Mouse (Mus musculus): ENCODE measurements around the gene Erg.

Gene Erg

GRCm38 (mm10) chr16:95586311-95586602, at the start of gene Erg:
Erg (minus strand) TSS chr16:95586593.
- no peak for DNase-seq (ENCODE audit: low read depth)

GRCm38 (mm10) chr16:95631816-95632215, 45.4 kb upstream of the Erg start:
- no peak for DNase-seq (ENCODE audit: low read depth)

- DNase-seq (ENCODE audit: low read depth), result no peak
Measured at GRCm38 (mm10) chr16:95623876-95624770, 37.7 kb upstream of the Erg start.

GRCm38 (mm10) chr16:95623056-95623455, 36.7 kb upstream of the Erg start:
- no peak for DNase-seq (ENCODE audit: low read depth)

GRCm38 (mm10) chr16:95619859-95620325, 33.5 kb upstream of the Erg start:
- DNase-seq (ENCODE audit: low read depth), result no peak

GRCm38 (mm10) chr16:95618206-95618605, 31.8 kb upstream of the Erg start:
- DNase-seq (ENCODE audit: low read depth), result no peak

GRCm38 (mm10) chr16:95617720-95618119, 31.3 kb upstream of the Erg start:
- no peak for DNase-seq (ENCODE audit: low read depth)

- peak; percentile 73 for DNase-seq (ENCODE audit: low read depth)
Measured at GRCm38 (mm10) chr16:95615579-95615978, 29.2 kb upstream of the Erg start.

GRCm38 (mm10) chr16:95614482-95614881, 28.1 kb upstream of the Erg start:
- peak; percentile 13 for DNase-seq (ENCODE audit: low read depth)

GRCm38 (mm10) chr16:95611982-95612746, 25.8 kb upstream of the Erg start:
- no peak for DNase-seq (ENCODE audit: low read depth)

- no peak for DNase-seq (ENCODE audit: low read depth)
Measured at GRCm38 (mm10) chr16:95608624-95609023, 22.2 kb upstream of the Erg start.

- DNase-seq (ENCODE audit: low read depth), result peak; percentile 72
Measured at GRCm38 (mm10) chr16:95605304-95605703, 18.9 kb upstream of the Erg start.

GRCm38 (mm10) chr16:95602504-95602903, 16.1 kb upstream of the Erg start:
- DNase-seq (ENCODE audit: low read depth), result no peak

GRCm38 (mm10) chr16:95601807-95602206, 15.4 kb upstream of the Erg start:
- DNase-seq (ENCODE audit: low read depth), result no peak

- no peak for DNase-seq (ENCODE audit: low read depth)
Measured at GRCm38 (mm10) chr16:95601219-95601580, 14.8 kb upstream of the Erg start.

- DNase-seq (ENCODE audit: low read depth), result no peak
Measured at GRCm38 (mm10) chr16:95600572-95601218, 14.3 kb upstream of the Erg start.

GRCm38 (mm10) chr16:95598930-95599329, 12.5 kb upstream of the Erg start:
- no peak for DNase-seq (ENCODE audit: low read depth)

GRCm38 (mm10) chr16:95597578-95597951, 11.2 kb upstream of the Erg start:
- no peak for DNase-seq (ENCODE audit: low read depth)

- DNase-seq (ENCODE audit: low read depth), result no peak
Measured at GRCm38 (mm10) chr16:95596884-95597577, 10.6 kb upstream of the Erg start.

GRCm38 (mm10) chr16:95588849-95589248, 2.5 kb upstream of the Erg start:
- DNase-seq (ENCODE audit: low read depth), result no peak

- DNase-seq (ENCODE audit: low read depth), result no peak
Measured at GRCm38 (mm10) chr16:95586726-95587125, 333 bp upstream of the Erg start.

Measured in induced T-regulatory cell, adult 2 months (primary cell).